Mouse (Mus musculus) erythroblast, adult 5-6 weeks (primary cell): ENCODE measurements around the gene Hinfp. TPM values are rescaled to one million over a fixed set of nuclear protein-coding genes. Genes with fewer than 3 reads are reported as not detected.

ENCODE experiments used
- ATAC-seq: replicated peaks from 2 replicates; pipeline ENCODE4 v1.8.0; 2016; ENCODE audit warnings: moderate number of reproducible peaks, mild to moderate bottlenecking, moderate TSS enrichment, inconsistent platforms; ENCODE audit not compliant: poor library complexity, low FRiP score, severe bottlenecking
- total RNA-seq, 2 experiments: library from RNA; stranded (forward) in 1 of 2; stranded (reverse) in 1 of 2; fragments of 150-400 nt in 1 of 2; fragments of 200-764, 138-1000 nt in 1 of 2; gene quantifications; 2 replicates each; pipeline versions ENCODE4 v1.2.3 to v1.2.4; 2015 to 2017; ENCODE audit warnings: low replicate concordance in 2 of 2

The Hinfp gene
- total RNA-seq (2015; ENCODE audit: low replicate concordance) (2.5 and 4.6 TPM in 2 replicates), total RNA-seq (2017; ENCODE audit: low replicate concordance) (8.4 and 14.6 TPM in 2 replicates)

DNA sequence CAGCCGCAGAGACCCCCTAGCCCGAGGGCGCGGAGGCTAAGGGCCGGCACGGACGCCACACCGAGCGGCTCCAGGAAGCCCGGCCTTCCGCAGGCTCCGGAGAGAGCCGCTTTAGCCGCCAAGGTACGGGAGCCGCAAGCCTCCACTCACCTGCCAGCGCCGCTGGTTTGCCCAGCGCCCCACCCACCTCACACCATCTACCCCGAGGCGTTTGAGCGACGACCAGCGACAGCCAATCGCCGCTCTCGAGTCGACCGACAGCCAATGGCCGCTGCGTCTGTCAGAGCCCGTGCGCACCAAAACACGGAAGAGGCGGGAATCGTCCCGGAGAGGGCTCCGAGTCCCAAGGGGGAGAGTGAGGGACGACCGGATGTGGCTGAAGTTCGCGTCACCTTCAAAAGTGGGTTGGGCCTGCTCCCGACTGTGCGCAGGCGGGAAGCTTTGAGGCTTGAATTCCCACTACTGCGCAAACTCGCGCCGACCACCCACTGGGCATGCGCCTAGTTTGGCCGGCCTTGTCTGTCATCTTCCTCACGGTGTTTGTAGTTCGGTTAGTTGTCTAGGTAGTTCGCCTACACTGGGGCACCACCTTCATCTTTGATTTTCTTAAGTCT is at the start of gene Hinfp:
TSS of gene Hinfp (minus strand) at position 206 of the 614 bp plus-strand sequence.
- peak; percentile 98 for ATAC-seq

DNA sequence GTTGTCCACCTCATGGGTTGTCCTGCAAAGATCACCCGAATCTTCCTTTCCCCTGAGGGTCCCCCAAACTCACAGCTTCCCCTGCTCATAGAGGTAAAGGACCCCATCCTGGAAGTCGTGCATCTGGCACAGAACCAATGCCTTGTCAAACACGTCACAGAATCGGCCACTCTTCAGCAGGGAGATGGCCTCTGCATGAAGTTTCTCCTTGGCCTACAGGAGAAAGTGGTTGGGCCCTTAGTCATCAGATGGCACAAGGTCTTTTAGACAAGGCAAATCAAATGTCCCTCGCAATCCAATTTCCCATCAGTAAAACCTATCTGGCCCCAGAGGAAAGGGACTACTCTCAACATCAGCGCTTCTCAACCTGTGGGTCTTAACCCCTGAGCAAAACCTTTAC is 47.7 kb upstream of the Hinfp start:
- no peak for ATAC-seq

DNA sequence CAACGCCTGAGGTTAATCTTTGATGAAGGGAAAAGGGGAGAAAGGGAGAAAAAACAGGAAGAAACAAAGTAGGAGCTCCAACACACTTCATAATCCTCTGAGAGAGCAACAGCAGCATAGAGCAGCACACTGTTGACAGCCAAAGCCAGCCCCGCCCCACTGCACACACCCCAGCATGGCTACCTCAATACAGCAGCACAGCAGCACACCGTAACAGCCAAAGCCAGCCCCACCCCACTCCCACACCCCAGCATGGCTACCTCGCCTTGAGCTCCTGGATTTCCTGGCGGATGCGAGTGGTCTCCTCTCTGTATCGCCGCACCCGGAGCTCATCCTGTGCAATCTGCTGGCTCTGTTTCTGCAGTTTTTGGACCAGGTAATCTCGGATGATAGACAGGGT is 46.9 kb upstream of the Hinfp start:
- ATAC-seq: no peak; the same call in 1 of the 2 replicates

DNA sequence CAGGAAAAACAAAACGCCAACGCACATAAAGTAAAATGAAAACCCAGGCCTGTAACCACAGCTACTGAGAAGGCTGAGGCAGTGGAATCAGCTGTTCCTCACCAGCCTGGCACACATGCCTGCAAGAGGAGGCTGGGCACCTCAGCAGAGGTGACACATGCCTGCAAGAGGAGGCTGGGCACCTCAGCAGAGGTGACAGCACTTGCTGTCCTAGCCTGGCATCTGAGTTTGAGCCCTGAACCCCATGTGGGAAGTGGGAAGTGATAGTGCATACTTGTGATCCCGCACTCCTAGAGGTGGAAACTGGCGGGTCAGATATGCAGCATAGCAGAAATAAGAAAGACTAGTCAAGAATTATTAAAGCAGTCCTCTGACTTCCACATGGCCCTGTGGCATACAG is 45.9 kb upstream of the Hinfp start:
- no peak for ATAC-seq

DNA sequence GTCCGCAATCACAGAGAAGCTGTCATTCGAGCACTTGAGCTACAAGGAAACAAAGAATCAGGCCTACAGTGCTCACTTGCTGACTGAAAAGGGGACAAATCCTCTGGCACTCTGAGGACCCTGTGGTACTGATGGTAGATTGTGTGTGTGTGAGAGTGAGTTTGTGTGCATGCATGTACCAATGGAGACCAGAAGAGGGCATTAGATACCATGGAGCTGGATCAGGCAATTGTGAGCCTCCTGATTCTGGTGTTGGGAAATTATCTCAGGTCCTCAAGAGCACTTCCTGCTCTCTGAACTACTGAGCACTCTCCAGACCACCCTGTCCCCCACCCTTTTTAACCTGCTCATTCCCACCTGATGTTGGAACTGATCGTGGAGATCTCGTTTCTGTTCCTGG is 43.1 kb upstream of the Hinfp start:
- ATAC-seq: no peak

DNA sequence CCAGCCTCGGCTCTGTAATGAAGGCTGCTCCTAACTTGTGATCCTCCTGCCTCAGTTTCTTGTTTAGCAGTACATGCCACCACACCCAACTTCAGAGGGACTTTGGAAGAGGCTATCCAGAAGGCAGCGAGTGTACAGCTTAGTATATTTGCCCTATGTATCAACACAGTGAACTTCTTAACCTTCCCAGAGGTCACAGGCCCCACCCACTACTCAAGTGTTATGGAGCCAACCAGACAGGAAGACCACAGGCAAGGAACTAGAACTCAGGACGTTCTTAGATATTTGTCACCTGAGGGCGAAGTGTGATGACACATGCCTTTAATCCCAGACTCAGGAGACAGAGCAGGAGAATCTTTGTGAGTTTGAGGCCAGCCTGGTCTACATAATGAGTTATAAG is 42.1 kb upstream of the Hinfp start:
- ATAC-seq: no peak

DNA sequence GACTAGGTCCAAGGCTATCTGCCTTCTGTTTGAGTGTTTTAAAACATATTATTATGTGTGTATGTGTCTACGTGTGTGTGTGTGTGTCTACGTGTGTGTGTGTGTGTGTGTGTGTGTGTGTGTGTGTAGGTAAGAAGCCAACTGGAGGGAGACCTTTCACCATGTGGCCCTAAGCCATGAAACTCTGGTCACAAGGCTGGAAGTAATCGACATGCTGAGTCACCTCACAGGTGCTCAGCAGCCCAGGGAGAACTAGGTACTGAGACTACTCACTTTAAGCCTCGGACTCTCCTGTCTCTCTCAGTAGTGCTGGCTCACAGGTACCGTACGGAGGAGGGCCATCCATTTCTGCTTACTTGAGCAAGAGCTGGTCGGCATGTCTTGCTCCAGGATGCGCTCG is 41.7 kb upstream of the Hinfp start:
- no peak for ATAC-seq

DNA sequence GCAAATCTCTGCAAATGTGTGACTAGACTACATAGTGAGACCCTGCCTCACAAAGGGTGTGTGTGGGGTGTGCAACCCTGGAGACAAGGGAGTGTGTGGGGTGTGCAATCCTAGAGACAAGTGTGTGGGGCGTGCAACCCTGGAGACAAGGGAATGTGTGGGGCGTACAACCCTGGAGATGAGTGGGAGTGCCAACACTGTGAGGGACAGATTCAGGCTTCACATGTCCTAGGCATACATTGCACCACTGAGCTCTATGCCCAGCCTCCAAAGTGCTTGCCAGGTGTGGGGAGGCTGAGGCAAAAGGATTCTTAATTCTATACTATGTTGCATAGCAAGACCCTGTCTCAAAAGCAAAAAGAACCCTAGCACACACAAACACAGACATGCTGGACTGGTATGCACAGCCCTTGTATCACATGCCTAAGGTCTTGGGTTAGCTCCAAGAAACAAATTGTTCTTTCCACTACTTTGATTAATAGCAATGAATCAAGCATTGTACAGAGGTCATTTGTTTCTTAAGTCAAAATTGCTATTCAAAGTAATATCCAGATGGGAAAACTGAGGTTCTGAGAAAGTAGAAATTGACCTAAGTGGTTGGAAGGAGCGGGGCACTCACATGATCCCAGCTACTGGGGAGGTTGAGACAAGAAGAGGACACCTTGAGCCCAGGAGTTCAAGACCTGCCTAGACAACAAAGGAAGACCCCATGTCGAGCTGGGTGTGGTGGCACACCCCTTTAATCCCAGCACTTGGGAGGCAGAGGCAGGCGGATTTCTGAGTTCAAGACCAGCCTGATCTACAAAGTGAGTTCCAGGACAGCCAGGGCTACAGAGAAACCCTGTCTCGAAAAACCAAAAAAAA is 40.3 kb upstream of the Hinfp start:
- ATAC-seq: no peak

DNA sequence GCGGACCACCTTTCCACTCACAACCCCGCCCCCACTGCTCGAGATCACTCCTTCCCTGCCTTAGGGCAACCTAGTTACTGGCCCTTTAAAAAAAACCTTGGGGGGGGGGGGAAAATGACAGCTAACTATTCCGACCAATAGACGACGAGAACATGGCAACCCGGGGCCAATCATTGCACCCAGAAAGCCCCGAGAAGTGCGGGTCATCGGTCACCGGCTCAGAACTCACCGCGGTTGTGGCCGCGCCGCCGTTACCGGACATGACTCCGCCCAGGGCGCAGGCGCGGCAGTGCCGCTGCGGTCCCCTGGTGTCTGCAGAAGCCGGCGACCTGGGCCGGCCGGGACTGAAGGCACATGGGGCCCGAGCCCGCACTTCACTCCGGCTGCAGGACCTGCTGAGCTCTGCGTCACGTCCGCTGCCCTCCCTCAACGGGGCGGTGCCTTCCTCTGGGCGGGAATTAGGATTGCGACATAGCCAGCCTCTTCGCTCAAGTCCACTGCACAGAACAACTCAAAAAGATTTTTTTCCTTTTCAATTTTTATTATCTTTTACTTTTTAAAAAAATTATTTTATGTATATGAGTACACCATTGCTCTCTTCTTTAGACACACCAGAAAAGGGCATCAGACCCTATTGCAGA is 38.4 kb upstream of the Hinfp start, which contains the start of gene Hmbs:
TSS of gene Hmbs (minus strand) at position 448 of the 641 bp plus-strand sequence.
- ATAC-seq: peak; percentile 58

DNA sequence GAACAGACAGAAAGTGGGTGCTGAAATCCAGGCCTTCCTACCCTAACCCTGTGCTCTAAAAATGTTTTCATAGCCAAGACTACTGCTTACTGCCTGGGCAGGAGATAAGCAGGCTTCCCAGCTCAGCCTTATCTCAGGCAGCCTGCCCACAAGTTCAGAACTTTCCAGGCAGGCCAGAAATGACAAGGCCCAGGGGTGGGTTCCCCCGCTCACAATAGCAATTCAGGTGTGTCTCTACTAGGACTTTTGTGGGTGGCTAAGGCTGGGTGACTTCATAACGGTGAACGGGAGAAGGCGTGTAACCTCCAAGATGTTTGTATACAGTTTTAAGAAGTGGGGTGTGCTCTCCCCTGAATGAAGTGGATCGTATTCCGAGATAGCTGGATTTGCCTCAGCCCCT is 37.8 kb upstream of the Hinfp start:
- peak; percentile 57 for ATAC-seq

DNA sequence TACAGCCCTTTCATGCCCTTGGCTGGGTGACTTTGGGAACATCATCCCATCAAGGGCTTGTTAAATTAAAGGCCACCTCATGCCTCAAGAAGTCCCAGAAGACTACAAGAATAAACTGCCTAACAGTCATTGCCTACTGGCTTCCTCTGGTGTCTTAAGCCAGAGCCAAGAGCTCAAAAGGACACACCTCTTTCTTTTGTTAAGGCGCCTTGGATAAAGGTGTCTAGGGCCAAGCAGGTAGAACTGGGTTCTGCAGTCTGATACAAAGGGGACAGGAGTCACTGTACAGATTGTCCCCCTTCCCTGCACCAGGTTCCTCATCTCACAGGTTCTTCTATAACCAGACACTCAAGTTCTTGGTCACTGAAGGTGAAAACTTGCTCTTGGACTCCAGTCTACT is 37.1 kb upstream of the Hinfp start:
- ATAC-seq: peak; percentile 10

DNA sequence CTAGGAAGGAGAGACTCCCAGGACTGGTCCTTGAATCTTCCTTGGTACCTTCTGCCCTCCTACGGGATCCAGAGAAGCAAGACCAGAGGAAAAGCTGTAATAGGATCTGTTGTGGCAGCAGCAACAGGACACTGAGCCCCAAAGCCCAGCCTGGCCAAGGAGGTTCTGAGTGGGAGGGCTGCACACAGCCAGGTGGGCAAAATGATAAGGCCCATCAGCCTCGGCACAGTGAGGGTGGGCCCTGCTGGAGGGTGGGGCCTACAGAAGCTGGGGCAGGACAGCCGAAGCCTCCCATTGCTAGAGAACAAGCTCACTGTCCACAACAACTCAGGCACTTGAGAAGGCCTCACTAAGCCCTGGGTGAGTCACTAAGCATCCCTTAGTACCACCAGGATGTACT is 36.7 kb upstream of the Hinfp start:
- ATAC-seq: peak; percentile 66

DNA sequence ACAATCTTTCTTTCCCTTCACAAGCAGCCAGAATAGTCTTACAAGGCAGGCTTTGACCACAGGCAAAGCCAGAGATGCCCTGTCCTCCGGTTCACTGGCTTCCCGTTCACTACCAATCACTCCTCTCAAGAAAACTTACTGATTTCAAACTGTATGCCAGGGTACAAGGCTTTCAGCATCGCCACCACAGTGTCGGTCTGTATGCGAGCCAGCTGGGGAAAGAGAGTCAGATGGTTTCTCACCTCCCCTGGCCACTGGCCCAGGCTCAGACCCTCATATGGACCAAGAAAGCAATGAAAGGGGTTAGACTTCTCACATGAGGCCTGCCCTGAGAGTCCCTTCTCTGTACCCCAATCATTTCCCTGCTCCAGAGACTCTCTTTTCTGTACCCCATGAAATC is 36.0 kb upstream of the Hinfp start:
- ATAC-seq: no peak

DNA sequence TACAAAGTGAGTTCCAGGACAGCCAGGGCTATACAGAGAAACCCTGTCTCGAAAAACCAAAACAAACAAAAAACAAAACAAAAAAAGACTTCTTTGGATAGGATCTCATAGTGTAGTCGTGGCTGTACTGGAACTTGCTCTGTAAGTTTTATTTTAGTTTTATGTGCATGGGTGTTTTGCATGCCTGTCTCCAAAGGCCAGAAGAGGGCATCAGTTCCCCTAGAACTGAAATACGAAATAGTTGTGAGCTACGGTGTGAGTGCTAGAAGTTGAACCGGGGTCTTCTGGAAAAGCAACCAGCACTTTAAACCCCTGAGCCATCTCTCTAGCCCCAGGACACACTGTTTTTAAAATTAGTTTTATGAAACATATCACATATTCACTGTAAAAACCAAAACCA is 33.1 kb upstream of the Hinfp start:
- ATAC-seq: no peak

DNA sequence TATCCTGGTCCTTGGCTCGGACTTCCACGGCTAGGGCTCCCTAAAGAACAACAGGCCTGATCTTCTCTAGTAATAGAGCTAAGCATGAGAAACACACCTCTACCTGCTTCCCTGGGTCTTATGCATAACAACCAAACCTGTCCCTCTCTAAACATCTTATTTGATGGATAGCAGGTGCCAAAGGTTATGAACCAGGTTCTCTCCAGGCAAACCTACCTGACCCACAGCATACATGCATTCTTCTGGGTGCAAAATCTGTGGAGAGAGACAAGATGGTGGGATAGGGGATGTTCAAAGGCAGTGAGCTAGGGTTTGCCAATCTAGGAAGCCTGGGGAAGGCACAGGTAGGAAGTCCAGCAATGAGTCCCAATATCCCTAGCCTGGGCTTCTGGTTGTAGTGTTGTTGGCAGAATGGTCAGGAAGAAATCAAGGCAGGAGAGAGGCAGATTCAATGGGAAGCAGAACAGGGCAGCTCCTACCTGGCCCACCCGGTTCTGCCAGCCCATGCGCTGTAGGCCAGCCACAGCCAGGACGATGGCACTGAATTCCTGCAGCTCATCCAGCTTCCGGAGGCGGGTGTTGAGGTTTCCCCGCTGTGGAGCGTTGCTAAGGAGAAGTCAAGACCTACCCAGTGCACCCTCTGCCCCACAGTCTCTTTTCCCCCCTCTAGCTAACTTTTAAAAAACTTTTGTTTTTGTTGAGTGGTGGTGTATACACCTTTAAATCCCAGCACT is 32.1 kb upstream of the Hinfp start:
- no peak for ATAC-seq

DNA sequence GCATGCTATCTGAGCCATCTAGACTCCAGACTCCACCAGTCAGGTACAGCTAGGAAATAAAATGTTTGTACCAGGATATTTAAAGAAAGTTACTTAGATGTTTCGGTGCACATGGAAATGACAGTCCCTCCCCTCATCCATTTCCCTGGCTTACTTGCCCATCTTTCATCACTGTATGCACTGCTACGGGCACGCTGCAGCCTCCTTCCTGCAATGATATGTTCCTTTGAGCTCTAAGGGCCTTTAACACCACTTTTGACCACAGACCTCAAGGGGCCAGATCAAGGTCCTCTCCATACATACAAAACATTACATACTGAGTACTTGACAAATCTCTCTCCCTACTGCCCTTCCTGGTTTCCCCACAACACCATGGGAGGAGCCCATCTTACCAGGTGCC is 31.5 kb upstream of the Hinfp start:
- ATAC-seq: no peak; the same call in 1 of the 2 replicates

DNA sequence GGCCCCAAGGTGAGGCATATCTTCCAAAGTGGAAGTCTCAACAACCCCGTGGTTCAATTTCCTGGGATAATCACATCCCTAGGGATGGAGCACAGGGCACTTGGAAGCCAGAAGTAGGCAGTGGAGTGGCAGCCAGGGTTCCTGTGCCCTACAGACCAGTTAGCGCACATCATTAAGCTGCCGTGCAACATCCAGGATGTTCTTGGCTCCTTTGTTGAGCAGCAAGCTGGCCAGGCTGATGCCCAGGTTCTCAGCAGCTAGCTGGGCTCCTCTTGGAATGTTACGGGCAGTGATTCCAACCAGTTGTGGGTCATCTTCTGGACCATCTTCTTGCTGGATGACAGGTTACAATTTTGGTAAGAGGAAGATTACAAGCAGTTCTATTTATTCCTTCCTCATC is 31.0 kb upstream of the Hinfp start:
- ATAC-seq: 0 out of 2 replicates have a peak, but pooled peaks have one; percentile 4

DNA sequence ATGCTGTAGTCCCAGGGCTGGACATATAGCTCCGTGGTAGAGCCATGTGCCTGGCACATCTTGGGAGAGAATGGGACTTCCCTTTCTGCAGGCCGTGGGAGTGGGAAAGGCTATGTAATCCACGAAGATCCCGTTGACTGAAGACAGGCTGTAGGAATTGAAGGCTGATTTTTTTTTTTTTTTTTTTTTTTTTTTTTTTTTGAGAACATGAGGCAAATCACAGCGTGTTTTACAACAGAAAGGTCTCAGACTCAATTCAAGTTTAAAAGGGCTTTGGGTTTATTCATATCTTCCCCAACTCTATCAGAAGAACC is 30.6 kb upstream of the Hinfp start:
- 0 out of 2 replicates have a peak, but pooled peaks have one; percentile 7 for ATAC-seq

DNA sequence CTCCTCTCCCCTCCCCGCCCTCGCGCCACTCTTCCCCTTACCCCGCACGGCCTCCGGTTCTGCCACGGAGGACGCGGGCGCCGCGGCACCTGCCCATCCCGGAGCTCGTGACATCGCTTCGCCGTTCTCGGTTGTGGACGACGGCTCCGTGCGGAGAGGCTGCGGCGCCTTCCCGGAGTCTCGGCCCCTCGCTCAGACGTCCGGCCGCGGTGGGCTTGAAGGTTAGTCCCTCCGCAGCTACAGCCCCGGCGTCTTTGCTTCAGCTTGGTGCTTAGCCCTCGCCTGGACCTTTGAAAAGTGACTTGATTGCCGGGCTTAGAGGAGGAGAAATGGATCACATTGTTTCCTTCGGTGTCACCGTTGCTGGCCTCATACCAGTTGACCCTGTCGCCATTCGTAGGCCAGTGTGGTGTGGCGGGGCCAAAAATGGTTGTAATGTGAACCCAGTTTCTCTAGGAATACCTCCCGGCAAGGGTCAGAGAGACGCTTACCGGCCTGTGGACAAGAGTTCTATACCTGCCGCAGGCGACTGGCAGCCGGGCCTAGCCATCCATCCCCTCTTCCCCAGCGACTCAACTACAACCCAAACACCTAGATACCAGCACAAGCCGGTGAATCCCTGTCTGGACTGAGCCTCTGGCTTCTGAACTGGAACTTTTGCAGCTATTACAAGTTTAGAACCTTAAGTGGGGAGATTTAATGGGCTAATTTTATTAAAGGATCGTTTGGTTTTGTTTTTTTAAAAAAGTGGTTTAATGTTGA is 30.0 kb upstream of the Hinfp start:
- ATAC-seq: peak; percentile 30
